Mouse (Mus musculus): ENCODE measurements around the gene Cnnm2. TPM values are rescaled to one million over a fixed set of nuclear protein-coding genes. Genes with fewer than 3 reads are reported as not detected.

Cnnm2 gene
- total and polyA plus RNA-seq, 2 experiments from 2014 or later: 9.5 to 47.2 TPM

DNA sequence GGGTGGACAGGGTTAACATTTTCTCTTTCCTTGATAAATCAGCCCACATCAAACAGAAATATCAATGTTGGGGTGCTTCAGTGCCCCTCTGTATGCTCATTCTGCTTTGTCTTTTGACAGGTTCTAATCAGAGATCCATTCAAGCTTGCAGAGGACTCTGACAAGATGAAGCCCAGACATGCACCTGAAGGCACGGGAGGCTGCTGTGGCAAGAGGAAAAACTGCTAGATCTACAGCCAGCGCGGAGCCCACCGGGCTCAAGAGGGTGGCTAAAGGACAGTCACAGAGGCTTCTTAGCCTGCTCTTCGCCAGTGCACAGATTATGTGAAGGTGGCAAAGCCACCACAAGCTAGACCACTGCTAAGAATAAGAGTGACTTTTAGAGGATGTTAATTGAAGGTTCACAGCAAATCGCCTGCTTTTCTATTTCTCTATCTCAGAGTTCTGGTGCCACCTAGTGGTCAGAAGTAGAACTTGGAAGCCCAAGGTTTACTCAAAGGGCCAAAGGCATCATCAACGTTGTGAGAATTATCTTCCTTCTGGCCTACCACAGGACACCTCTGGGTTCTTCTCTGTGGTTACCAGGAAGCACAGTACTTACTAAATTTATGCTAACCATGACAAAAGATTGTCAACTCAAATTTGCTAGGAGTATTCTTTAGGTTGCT lies 20.9 kb upstream of the Cnnm2 start:
- WGBS: 59% methylated on average over 7 of the region's 7 CpGs
- H3K4me2 ChIP-seq (ENCODE audit: low read depth, low read length): no peak overlapping the region
- H3K4me3 ChIP-seq (ENCODE audit: low read length): no peak overlapping the region
- H3K27ac ChIP-seq: no peak overlapping the region
- peak; percentile 64 for ATAC-seq
- peak; percentile 92 for TF ChIP-seq CTCF (IDR thresholded peaks at IDR 0.05; ENCODE audit: low read depth)
- no peak overlapping the region for H3K9ac ChIP-seq (replicated peaks; ENCODE audit: low read length)
- H3K27me3 ChIP-seq (ENCODE audit: insufficient read depth, low read length): no peaks in the 10 kb centered on the region
- H3K4me1 ChIP-seq (ENCODE audit: insufficient read depth, low read length): no peaks in the 10 kb centered on the region
- peak; percentile 91 for DNase-seq (ENCODE audit: low spot score)
- H3K36me3 ChIP-seq (ENCODE audit: insufficient read depth, low read length): no peaks in the 10 kb centered on the region
- no peaks in the 10 kb centered on the region for H3K9me3 ChIP-seq (ENCODE audit: low read length)

GRCm38 (mm10) chr19:46741574-46741973 lies 19.8 kb upstream of the Cnnm2 start:
- ATAC-seq: no peak
- H3K4me3 ChIP-seq (ENCODE audit: low read length): no peak overlapping the region
- no peaks in the 10 kb centered on the region for H3K9me3 ChIP-seq (ENCODE audit: low read length)
- peak; percentile 47 for TF ChIP-seq CTCF (IDR thresholded peaks at IDR 0.05; ENCODE audit: low read depth)
- no peaks in the 10 kb centered on the region for H3K36me3 ChIP-seq (ENCODE audit: insufficient read depth, low read length)
- no peak overlapping the region for H3K27ac ChIP-seq
- H3K4me2 ChIP-seq (ENCODE audit: low read depth, low read length): no peak overlapping the region
- DNase-seq (ENCODE audit: low spot score): no peak
- H3K4me1 ChIP-seq (ENCODE audit: insufficient read depth, low read length): no peaks in the 10 kb centered on the region
- no peaks in the 10 kb centered on the region for H3K27me3 ChIP-seq (ENCODE audit: insufficient read depth, low read length)
- WGBS: 48% methylated on average over 6 of the region's 6 CpGs
- H3K9ac ChIP-seq (replicated peaks; ENCODE audit: low read length): no peak overlapping the region

DNA sequence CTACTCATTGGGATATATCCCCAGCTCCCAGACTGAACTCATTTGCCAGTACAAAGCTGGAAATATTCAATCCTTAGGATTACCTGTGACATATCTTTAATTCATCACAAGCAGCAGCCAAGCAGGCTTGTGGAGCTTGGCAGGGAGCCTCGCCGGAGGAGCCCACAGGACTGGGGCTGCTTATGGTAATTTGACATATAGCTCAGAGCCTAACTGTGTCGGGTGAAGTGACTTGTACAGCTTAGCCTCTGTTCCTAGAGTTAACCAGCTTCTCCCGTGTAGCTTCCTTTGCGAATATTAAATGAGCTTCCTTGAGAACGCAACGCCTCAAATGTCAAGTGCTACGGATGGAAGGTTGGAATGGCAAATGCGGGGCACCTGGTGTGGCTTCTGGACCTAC lies 16.7 kb upstream of the Cnnm2 start:
- DNase-seq (ENCODE audit: low spot score): no peak
- H3K36me3 ChIP-seq (ENCODE audit: insufficient read depth, low read length): no peaks in the 10 kb centered on the region
- H3K27ac ChIP-seq: no peak overlapping the region
- H3K4me2 ChIP-seq (ENCODE audit: low read depth, low read length): 0 out of 2 replicates have a peak overlapping the region, but pooled peaks have one; percentile 3
- no peaks in the 10 kb centered on the region for H3K9me3 ChIP-seq (ENCODE audit: low read length)
- no peaks in the 10 kb centered on the region for H3K4me1 ChIP-seq (ENCODE audit: insufficient read depth, low read length)
- 65% methylated on average over 9 of the region's 9 CpGs for WGBS
- TF ChIP-seq CTCF (IDR thresholded peaks at IDR 0.05; ENCODE audit: low read depth): no peak
- no peak overlapping the region for H3K4me3 ChIP-seq (ENCODE audit: low read length)
- no peak for ATAC-seq
- no peak overlapping the region for H3K9ac ChIP-seq (replicated peaks; ENCODE audit: low read length)
- H3K27me3 ChIP-seq (ENCODE audit: insufficient read depth, low read length): no peaks in the 10 kb centered on the region

GRCm38 (mm10) chr19:46747799-46748198 lies 13.6 kb upstream of the Cnnm2 start:
- no peak overlapping the region for H3K27ac ChIP-seq
- WGBS: 93% methylated on average over 3 of the region's 3 CpGs
- H3K27me3 ChIP-seq (ENCODE audit: insufficient read depth, low read length): no peaks in the 10 kb centered on the region
- H3K36me3 ChIP-seq (ENCODE audit: insufficient read depth, low read length): no peaks in the 10 kb centered on the region
- no peak overlapping the region for H3K9ac ChIP-seq (replicated peaks; ENCODE audit: low read length)
- no peak for TF ChIP-seq CTCF (IDR thresholded peaks at IDR 0.05; ENCODE audit: low read depth)
- no peaks in the 10 kb centered on the region for H3K4me1 ChIP-seq (ENCODE audit: insufficient read depth, low read length)
- DNase-seq (ENCODE audit: low spot score) (no peak), ATAC-seq (no peak)
- H3K4me2 ChIP-seq (ENCODE audit: low read depth, low read length): no peak overlapping the region
- H3K4me3 ChIP-seq (ENCODE audit: low read length): no peak overlapping the region
- H3K9me3 ChIP-seq (ENCODE audit: low read length): no peaks in the 10 kb centered on the region

DNA sequence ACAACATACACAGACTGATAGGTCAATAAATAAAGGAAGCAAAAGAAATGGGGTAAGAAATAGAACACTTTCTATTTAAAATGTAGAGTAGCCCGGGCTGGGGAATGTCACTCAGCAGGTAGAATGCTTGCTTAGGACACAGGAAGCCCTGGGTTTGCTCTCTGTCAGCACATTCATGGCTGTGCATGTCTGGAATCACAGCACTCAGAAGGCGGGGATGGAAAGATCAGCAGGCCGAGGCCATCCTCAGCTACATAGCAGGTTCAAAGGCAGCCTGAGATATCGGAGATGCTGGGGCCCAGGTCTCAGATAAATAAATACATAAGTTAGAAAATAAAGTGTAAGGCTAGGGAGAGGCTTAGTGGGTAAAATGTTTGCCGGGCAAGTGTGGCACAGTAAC lies 9.2 kb upstream of the Cnnm2 start:
- Histone ChIP-seq H3K4me3 (ENCODE audit: low read length) (no peak overlapping the region), H3K27me3 (ENCODE audit: insufficient read depth, low read length) (no peaks in the 10 kb centered on the region)

DNA sequence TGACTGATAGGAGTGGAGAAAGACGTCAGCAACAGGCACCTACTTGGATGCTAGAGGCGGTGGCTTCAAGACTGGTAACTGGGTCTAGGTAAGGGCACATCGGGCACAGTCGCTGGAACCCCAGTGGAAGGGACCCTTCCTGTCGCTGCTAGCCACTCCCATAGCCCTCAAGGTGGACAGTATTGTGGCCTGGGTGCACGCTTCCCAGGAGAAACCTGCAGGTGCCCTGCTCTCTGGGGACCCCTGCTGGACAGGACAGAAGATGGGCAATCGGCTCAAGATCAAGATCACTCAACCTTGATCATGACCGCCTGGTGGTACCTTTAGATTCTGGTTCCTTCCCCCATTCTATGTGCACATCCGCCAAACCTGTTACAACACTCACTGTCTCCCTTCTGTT lies 6.3 kb upstream of the Cnnm2 start:
- Histone ChIP-seq H3K9ac (replicated peaks; ENCODE audit: low read length) (no peak overlapping the region), H3K27me3 (ENCODE audit: insufficient read depth, low read length) (no peaks in the 10 kb centered on the region), H3K4me3 (ENCODE audit: low read length) (no peak overlapping the region), H3K27ac (no peak overlapping the region), H3K36me3 (ENCODE audit: insufficient read depth, low read length) (no peaks in the 10 kb centered on the region), H3K4me2 (ENCODE audit: low read depth, low read length) (no peak overlapping the region), H3K9me3 (ENCODE audit: low read length) (no peaks in the 10 kb centered on the region), H3K4me1 (ENCODE audit: insufficient read depth, low read length) (no peaks in the 10 kb centered on the region)
- 61% methylated on average over 9 of the region's 9 CpGs for WGBS
- TF ChIP-seq CTCF (IDR thresholded peaks at IDR 0.05; ENCODE audit: low read depth): peak; percentile 48
- ATAC-seq (no peak), DNase-seq (ENCODE audit: low spot score) (no peak)

More for the DNA sequence above, 9.2 kb upstream of the Cnnm2 start:
- no peak overlapping the region for H3K27ac ChIP-seq
- DNase-seq (ENCODE audit: low spot score) (no peak), ATAC-seq (no peak)
- no peak overlapping the region for H3K4me2 ChIP-seq (ENCODE audit: low read depth, low read length)
- H3K36me3 ChIP-seq (ENCODE audit: insufficient read depth, low read length): no peaks in the 10 kb centered on the region
- no peak for TF ChIP-seq CTCF (IDR thresholded peaks at IDR 0.05; ENCODE audit: low read depth)
- H3K9me3 ChIP-seq (ENCODE audit: low read length): no peaks in the 10 kb centered on the region
- WGBS: 84% methylated on average over 5 of the region's 5 CpGs
- H3K4me1 ChIP-seq (ENCODE audit: insufficient read depth, low read length): no peaks in the 10 kb centered on the region
- no peak overlapping the region for H3K9ac ChIP-seq (replicated peaks; ENCODE audit: low read length)

- Histone ChIP-seq H3K36me3 (ENCODE audit: insufficient read depth, low read length) (no peaks in the 10 kb centered on the region), H3K4me2 (ENCODE audit: low read depth, low read length) (no peak overlapping the region), H3K4me3 (ENCODE audit: low read length) (no peak overlapping the region), H3K27ac (no peak overlapping the region), H3K9me3 (ENCODE audit: low read length) (no peaks in the 10 kb centered on the region), H3K9ac (replicated peaks; ENCODE audit: low read length) (no peak overlapping the region), H3K27me3 (ENCODE audit: insufficient read depth, low read length) (no peaks in the 10 kb centered on the region), H3K4me1 (ENCODE audit: insufficient read depth, low read length) (no peaks in the 10 kb centered on the region)
- ATAC-seq (no peak), DNase-seq (ENCODE audit: low spot score) (no peak)
- 91% methylated on average over 4 of the region's 4 CpGs for WGBS
- TF ChIP-seq CTCF (IDR thresholded peaks at IDR 0.05; ENCODE audit: low read depth): no peak
These were observed 5.2 kb upstream of the Cnnm2 start for GRCm38 (mm10) chr19:46756221-46756620.

All from hindbrain, postnatal 0 days (tissue).